Mouse (Mus musculus): ENCODE data around the gene Plxdc1. TPM values are rescaled to one million over a fixed set of nuclear protein-coding genes. Genes with fewer than 3 reads are reported as not detected.

Gene Plxdc1
- total RNA-seq, 2 experiments from 2014 or later: 3.4 to 7.2 TPM

Small RNAs within 50 kb of the gene (microRNA-seq; reads per million reads assigned to microRNA genes)
- gene Gm22461 (not detected), gene Gm27597 (not detected)

Other genes with a start within 250 kb of the Plxdc1 start
- gene Pip4k2b, start 241.7 kb downstream of the Plxdc1 start, total RNA-seq (2021): 10 to 100 TPM; 27.3 to 33.3 TPM
- 10 to 100 TPM; 19.9 to 20.0 TPM for gene Cwc25, start 219.9 kb downstream of the Plxdc1 start, total RNA-seq (2021)
- under 1 TPM in 1 of 2 experiments, not detected in 1; 0.51 TPM for gene 1700001P01Rik, start 210.5 kb downstream of the Plxdc1 start, total RNA-seq (2021)
- 100 to 1,000 TPM; 958 to 975 TPM for gene Rpl23, start 204.0 kb downstream of the Plxdc1 start, total RNA-seq (2021)
- gene Lasp1, start 187.4 kb downstream of the Plxdc1 start, total RNA-seq (2021): 100 to 1,000 TPM; 107 to 122 TPM
- 1 to 10 TPM; 2.0 to 3.1 TPM for gene B230217C12Rik, start 145.7 kb downstream of the Plxdc1 start, total RNA-seq (2021)
- gene Fbxo47, start 102.3 kb downstream of the Plxdc1 start, total RNA-seq (2021): 1 to 10 TPM in 1 of 2 experiments, under 1 TPM in 1; 0.69 to 1.3 TPM
- 1 to 10 TPM; 3.1 to 3.8 TPM for gene Arl5c, start 9.7 kb upstream of the Plxdc1 start, total RNA-seq (2021)
- 10 to 100 TPM; 11.7 to 29.3 TPM for gene Cacnb1, start 36.6 kb upstream of the Plxdc1 start, total RNA-seq (2021)
- 1,000 to 10,000 TPM; 1,275 to 1,278 TPM for gene Rpl19, start 40.3 kb upstream of the Plxdc1 start, total RNA-seq (2021)
- 1 to 10 TPM; 1.8 to 3.1 TPM for gene Stac2, start 67.0 kb upstream of the Plxdc1 start, total RNA-seq (2021)
- gene Fbxl20, start 164.0 kb upstream of the Plxdc1 start, total RNA-seq (2021): 10 to 100 TPM; 29.5 to 33.0 TPM
- gene Med1, start 206.8 kb upstream of the Plxdc1 start, total RNA-seq (2021): 10 to 100 TPM; 45.3 to 59.4 TPM
- 10 to 100 TPM; 38.5 to 41.9 TPM for gene Cdk12, start 216.6 kb upstream of the Plxdc1 start, total RNA-seq (2021)

Data from adrenal gland, postnatal 10 days (tissue).